ENCODE assay signal across 12 mouse cellular contexts in genomic region chr3:26106361-26106760, GRCm38 (mm10).
"Had no signal": no experiment of that assay in that cellular context is flagged by ENCODE, and none has a peak within 500 bp of the region (broad histone marks: within the 10 kb centered on the region; RNA-seq: fewer than 3 reads in every experiment).

No protein-coding gene starts in this region.

- DNase-seq: kidney, adult 2 months; kidney, postnatal 25 days; lung, adult 18-20 months; right cerebral cortex, adult 18-20 months; right cerebral cortex, postnatal 25 days; thymus, postnatal 36 days had no signal

- H3K9me3 ChIP-seq: kidney, embryonic 15.5 days; midbrain, embryonic 13.5 days; neural tube, embryonic 15.5 days had no signal

- H3K4me1 ChIP-seq: kidney, embryonic 15.5 days; neural tube, embryonic 15.5 days had no signal

- H3K4me3 ChIP-seq: kidney, embryonic 15.5 days; midbrain, embryonic 13.5 days; myocyte; neural tube, embryonic 15.5 days had no signal

- H3K27me3 ChIP-seq: kidney, embryonic 15.5 days; midbrain, embryonic 13.5 days; neural tube, embryonic 15.5 days had no signal

- H3K9ac ChIP-seq: kidney, embryonic 15.5 days; liver, embryonic 14.5 days; midbrain, embryonic 13.5 days; neural tube, embryonic 15.5 days had no signal

- H3K4me2 ChIP-seq: kidney, embryonic 15.5 days; midbrain, embryonic 13.5 days; neural tube, embryonic 15.5 days had no signal

- ATAC-seq: intestine, embryonic 16.5 days; midbrain, embryonic 13.5 days had no signal

- H3K27ac ChIP-seq: kidney, embryonic 15.5 days; liver, embryonic 14.5 days; midbrain, embryonic 13.5 days; neural tube, embryonic 15.5 days had no signal

- H3K36me3 ChIP-seq: kidney, embryonic 15.5 days; midbrain, embryonic 13.5 days; neural tube, embryonic 15.5 days had no signal
